Comparison of ENCODE assay signal across 9 mouse cellular contexts in genomic region chr17:86350236-86350635, GRCm38 (mm10).
DNase-seq lines count a peak whose midpoint lies in the region; ATAC-seq and TF ChIP-seq lines count a peak whose summit lies in the region.
"Had no signal": no experiment of that assay in that cellular context is flagged by ENCODE, and none has a peak within 500 bp of the region (broad histone marks: within the 10 kb centered on the region; RNA-seq: fewer than 3 reads in every experiment).

No protein-coding gene starts in this region.

- H3K9me3 ChIP-seq in stomach, postnatal 0 days (ENCODE audit: control insufficient read depth, low read length): no peaks in the 10 kb centered on the region
- H3K9me3 ChIP-seq: G1E had no signal

- H3K9ac ChIP-seq in stomach, postnatal 0 days (ENCODE audit: low read length): no peak overlapping the region

- H3K4me1 ChIP-seq in stomach, postnatal 0 days (replicated peaks; ENCODE audit: control insufficient read depth, insufficient read depth): no peaks in the 10 kb centered on the region

- ATAC-seq in stomach, postnatal 0 days (ENCODE audit: low FRiP score, low TSS enrichment): peak; percentile 32; the same call in 1 of the 2 replicates
- no peak for ATAC-seq in megakaryocyte progenitor cell, adult 5-6 weeks (replicated peaks; ENCODE audit: poor library complexity)

- no peak overlapping the region for H3K4me3 ChIP-seq in layer of hippocampus, adult 2 months
- H3K4me3 ChIP-seq in stomach, postnatal 0 days (ENCODE audit: low read depth, low read length): no peak overlapping the region

- H3K27me3 ChIP-seq in stomach, postnatal 0 days (ENCODE audit: control insufficient read depth, insufficient read depth, low read length): no peaks in the 10 kb centered on the region

- H3K4me2 ChIP-seq in stomach, postnatal 0 days (replicated peaks; ENCODE audit: low read depth): peak overlapping the region; percentile 37; the same call in 1 of the 2 replicates

- DNase-seq in layer of hippocampus, adult 2 months (ENCODE audit: low spot score in 2 of 2): no peak
- no peak for DNase-seq in layer of hippocampus, adult 9-10 months (ENCODE audit: low spot score)
- DNase-seq in cerebellum, adult 11-12 months: peak; percentile 77
- DNase-seq in heart, adult 9 months (ENCODE audit: low spot score in 2 of 2): peak; percentile 70 to 79
- peak; percentile 87 for DNase-seq in kidney, postnatal 10 days
- DNase-seq in stomach, postnatal 0 days (ENCODE audit: low spot score): peak; percentile 42
- no peak for DNase-seq in layer of hippocampus, adult 18-20 months (ENCODE audit: low spot score in 2 of 2)

- H3K36me3 ChIP-seq in stomach, postnatal 0 days (ENCODE audit: control insufficient read depth, insufficient read depth, low read length): no peaks in the 10 kb centered on the region
- H3K36me3 ChIP-seq: G1E had no signal

- TF ChIP-seq CTCF in layer of hippocampus, adult 2 months (conservative IDR thresholded peaks at IDR 0.05): no peak
- no peak for TF ChIP-seq CTCF in stomach, postnatal 0 days (IDR thresholded peaks at IDR 0.05; ENCODE audit: low read depth)

- no peak for TF ChIP-seq EP300 in stomach, postnatal 0 days (optimal IDR thresholded peaks at IDR 0.05)

- peak overlapping the region; percentile 76 for H3K27ac ChIP-seq in layer of hippocampus, adult 2 months
- peak overlapping the region; percentile 61; the same call in 1 of the 2 replicates for H3K27ac ChIP-seq in stomach, postnatal 0 days (replicated peaks)

- WGBS in stomach, postnatal 0 days: 41% methylated on average over 3 of the region's 3 CpGs

Comparison
In these comparisons a context has a peak if more than half of its experiments do, and no peak if none do; other contexts are left out.
1. DNase-seq: peak in cerebellum, adult 11-12 months (single experiment), heart, adult 9 months (2 of 2), kidney, postnatal 10 days (single experiment) and stomach, postnatal 0 days (single experiment); none in layer of hippocampus, adult 2 months (0 of 2), layer of hippocampus, adult 9-10 months (single experiment) and layer of hippocampus, adult 18-20 months (0 of 2).